Mouse (Mus musculus): ENCODE measurements around the gene Cdc40. TPM values are rescaled to one million over a fixed set of nuclear protein-coding genes. Genes with fewer than 3 reads are reported as not detected.

Gene Cdc40
- polyA plus RNA-seq, 1 experiment from 2014 or later = 32.8 TPM

GRCm38 (mm10) chr10:40868081-40868480 lies 15.0 kb downstream of the Cdc40 start:
- Histone ChIP-seq H3K27ac (replicated peaks) (no peak overlapping the region), H3K9me3 (replicated peaks) (no peaks in the 10 kb centered on the region), H3K4me1 (no peaks in the 10 kb centered on the region), H3K9ac (no peak overlapping the region), H3K4me3 (replicated peaks) (no peak overlapping the region), H3K36me3 (peaks cover 17% of the 10 kb centered on the region; the same call in 1 of the 2 replicates), H3K4me2 (replicated peaks) (no peak overlapping the region), H3K27me3 (no peaks in the 10 kb centered on the region)
- 89% methylated on average over 2 of the region's 2 CpGs for WGBS
- ATAC-seq (ENCODE audit: insufficient number of reproducible peaks, low FRiP score, low TSS enrichment, low read depth) = no peak

- H3K4me2 ChIP-seq (replicated peaks) = no peak overlapping the region
- H3K4me3 ChIP-seq (replicated peaks) = no peak overlapping the region
- WGBS = 78% methylated on average over 8 of the region's 8 CpGs
- H3K27me3 ChIP-seq = no peaks in the 10 kb centered on the region
- H3K27ac ChIP-seq (replicated peaks) = no peak overlapping the region
- no peaks in the 10 kb centered on the region for H3K4me1 ChIP-seq
- no peaks in the 10 kb centered on the region for H3K36me3 ChIP-seq
- no peaks in the 10 kb centered on the region for H3K9me3 ChIP-seq (replicated peaks)
- H3K9ac ChIP-seq = no peak overlapping the region
- ATAC-seq (ENCODE audit: insufficient number of reproducible peaks, low FRiP score, low TSS enrichment, low read depth) = no peak
Measured at GRCm38 (mm10) chr10:40857599-40857998, 25.5 kb downstream of the Cdc40 start.

- Histone ChIP-seq H3K4me1 (no peaks in the 10 kb centered on the region), H3K9ac (no peak overlapping the region), H3K27me3 (no peaks in the 10 kb centered on the region), H3K4me3 (replicated peaks) (no peak overlapping the region), H3K36me3 (no peaks in the 10 kb centered on the region), H3K4me2 (replicated peaks) (no peak overlapping the region), H3K27ac (replicated peaks) (no peak overlapping the region), H3K9me3 (replicated peaks) (no peaks in the 10 kb centered on the region)
- WGBS = 77% methylated on average over 7 of the region's 7 CpGs
- ATAC-seq (ENCODE audit: insufficient number of reproducible peaks, low FRiP score, low TSS enrichment, low read depth) = no peak
Measured at GRCm38 (mm10) chr10:40856703-40857102, 26.4 kb downstream of the Cdc40 start.

GRCm38 (mm10) chr10:40855616-40856015 lies 27.5 kb downstream of the Cdc40 start:
- Histone ChIP-seq H3K4me3 (replicated peaks) (no peak overlapping the region), H3K36me3 (no peaks in the 10 kb centered on the region), H3K4me2 (replicated peaks) (no peak overlapping the region), H3K9ac (no peak overlapping the region), H3K4me1 (no peaks in the 10 kb centered on the region), H3K27ac (replicated peaks) (no peak overlapping the region), H3K27me3 (no peaks in the 10 kb centered on the region), H3K9me3 (replicated peaks) (no peaks in the 10 kb centered on the region)
- WGBS = 45% methylated on average over 2 of the region's 2 CpGs
- no peak for ATAC-seq (ENCODE audit: insufficient number of reproducible peaks, low FRiP score, low TSS enrichment, low read depth)

- H3K27ac ChIP-seq (replicated peaks) = no peak overlapping the region
Measured at GRCm38 (mm10) chr10:40851138-40851537, 32.0 kb downstream of the Cdc40 start.

GRCm38 (mm10) chr10:40850644-40851043 lies 32.5 kb downstream of the Cdc40 start:
- no peaks in the 10 kb centered on the region for H3K4me1 ChIP-seq
- no peak overlapping the region for H3K4me3 ChIP-seq (replicated peaks)
- H3K36me3 ChIP-seq = peaks cover 27% of the 10 kb centered on the region
- no peaks in the 10 kb centered on the region for H3K9me3 ChIP-seq (replicated peaks)
- H3K9ac ChIP-seq = no peak overlapping the region
- ATAC-seq (ENCODE audit: insufficient number of reproducible peaks, low FRiP score, low TSS enrichment, low read depth) = no peak
- H3K27ac ChIP-seq (replicated peaks) = no peak overlapping the region
- no peaks in the 10 kb centered on the region for H3K27me3 ChIP-seq
- 88% methylated on average over 2 of the region's 2 CpGs for WGBS
- H3K4me2 ChIP-seq (replicated peaks) = no peak overlapping the region

More at GRCm38 (mm10) chr10:40851138-40851537, 32.0 kb downstream of the Cdc40 start:
- Histone ChIP-seq H3K27me3 (no peaks in the 10 kb centered on the region), H3K9me3 (replicated peaks) (no peaks in the 10 kb centered on the region), H3K9ac (no peak overlapping the region), H3K4me2 (replicated peaks) (no peak overlapping the region), H3K4me1 (no peaks in the 10 kb centered on the region), H3K4me3 (replicated peaks) (no peak overlapping the region), H3K36me3 (peaks cover 27% of the 10 kb centered on the region)
- no peak for ATAC-seq (ENCODE audit: insufficient number of reproducible peaks, low FRiP score, low TSS enrichment, low read depth)

GRCm38 (mm10) chr10:40847176-40847874 lies 35.8 kb downstream of the Cdc40 start:
- Histone ChIP-seq H3K9ac (no peak overlapping the region), H3K4me3 (replicated peaks) (no peak overlapping the region), H3K4me2 (replicated peaks) (no peak overlapping the region), H3K4me1 (0 out of 2 replicates have a peak, but pooled peaks cover 3% of the 10 kb centered on the region), H3K9me3 (replicated peaks) (no peaks in the 10 kb centered on the region), H3K36me3 (peaks cover 44% of the 10 kb centered on the region), H3K27ac (replicated peaks) (no peak overlapping the region), H3K27me3 (no peaks in the 10 kb centered on the region)
- ATAC-seq (ENCODE audit: insufficient number of reproducible peaks, low FRiP score, low TSS enrichment, low read depth) = no peak
- 93% methylated on average over 10 of the region's 10 CpGs for WGBS

GRCm38 (mm10) chr10:40845626-40846025 lies 37.5 kb downstream of the Cdc40 start:
- Histone ChIP-seq H3K27me3 (no peaks in the 10 kb centered on the region), H3K36me3 (peaks cover 60% of the 10 kb centered on the region), H3K27ac (replicated peaks) (no peak overlapping the region), H3K9ac (no peak overlapping the region), H3K4me1 (0 out of 2 replicates have a peak, but pooled peaks cover 3% of the 10 kb centered on the region), H3K4me3 (replicated peaks) (no peak overlapping the region), H3K9me3 (replicated peaks) (no peaks in the 10 kb centered on the region), H3K4me2 (replicated peaks) (no peak overlapping the region)
- 74% methylated on average over 6 of the region's 6 CpGs for WGBS
- ATAC-seq (ENCODE audit: insufficient number of reproducible peaks, low FRiP score, low TSS enrichment, low read depth) = no peak

- no peak for ATAC-seq (ENCODE audit: insufficient number of reproducible peaks, low FRiP score, low TSS enrichment, low read depth)
- no peak overlapping the region for H3K4me3 ChIP-seq (replicated peaks)
- 51% methylated on average over 10 of the region's 10 CpGs for WGBS
Measured at GRCm38 (mm10) chr10:40844546-40844945, 38.6 kb downstream of the Cdc40 start.

GRCm38 (mm10) chr10:40843841-40844240 lies 39.3 kb downstream of the Cdc40 start:
- Histone ChIP-seq H3K4me1 (0 out of 2 replicates have a peak, but pooled peaks cover 3% of the 10 kb centered on the region), H3K9me3 (replicated peaks) (no peaks in the 10 kb centered on the region), H3K9ac (no peak overlapping the region), H3K27me3 (no peaks in the 10 kb centered on the region), H3K4me2 (replicated peaks) (no peak overlapping the region), H3K36me3 (peaks cover 63% of the 10 kb centered on the region), H3K4me3 (replicated peaks) (no peak overlapping the region), H3K27ac (replicated peaks) (no peak overlapping the region)
- no peak for ATAC-seq (ENCODE audit: insufficient number of reproducible peaks, low FRiP score, low TSS enrichment, low read depth)
- 69% methylated on average over 5 of the region's 5 CpGs for WGBS

More at GRCm38 (mm10) chr10:40844546-40844945, 38.6 kb downstream of the Cdc40 start:
- H3K4me2 ChIP-seq (replicated peaks) = no peak overlapping the region
- peaks cover 66% of the 10 kb centered on the region for H3K36me3 ChIP-seq
- H3K9me3 ChIP-seq (replicated peaks) = no peaks in the 10 kb centered on the region
- no peak overlapping the region for H3K27ac ChIP-seq (replicated peaks)
- 0 out of 2 replicates have a peak, but pooled peaks cover 3% of the 10 kb centered on the region for H3K4me1 ChIP-seq
- H3K27me3 ChIP-seq = no peaks in the 10 kb centered on the region
- H3K9ac ChIP-seq = no peak overlapping the region

GRCm38 (mm10) chr10:40840086-40840485 lies 43.0 kb downstream of the Cdc40 start:
- ATAC-seq (ENCODE audit: insufficient number of reproducible peaks, low FRiP score, low TSS enrichment, low read depth) = no peak
- Histone ChIP-seq H3K9me3 (replicated peaks) (no peaks in the 10 kb centered on the region), H3K27me3 (no peaks in the 10 kb centered on the region), H3K36me3 (peaks cover 54% of the 10 kb centered on the region), H3K4me2 (replicated peaks) (no peak overlapping the region), H3K4me3 (replicated peaks) (no peak overlapping the region), H3K4me1 (0 out of 2 replicates have a peak, but pooled peaks cover 3% of the 10 kb centered on the region), H3K9ac (no peak overlapping the region), H3K27ac (replicated peaks) (no peak overlapping the region)
- 80% methylated on average over 5 of the region's 5 CpGs for WGBS

- 58% methylated on average over 3 of the region's 7 CpGs for WGBS
- Histone ChIP-seq H3K4me3 (replicated peaks) (no peak overlapping the region), H3K36me3 (peaks cover 26% of the 10 kb centered on the region), H3K4me1 (no peaks in the 10 kb centered on the region), H3K9ac (no peak overlapping the region), H3K27me3 (no peaks in the 10 kb centered on the region), H3K4me2 (replicated peaks) (no peak overlapping the region), H3K9me3 (replicated peaks) (no peaks in the 10 kb centered on the region), H3K27ac (replicated peaks) (no peak overlapping the region)
- ATAC-seq (ENCODE audit: insufficient number of reproducible peaks, low FRiP score, low TSS enrichment, low read depth) = no peak
Measured at GRCm38 (mm10) chr10:40831267-40831666, 51.8 kb downstream of the Cdc40 start.

Data from embryonic facial prominence, embryonic 15.5 days (tissue).